Mouse (Mus musculus) gastrocnemius, postnatal 25 days (tissue): ENCODE measurements around the gene Gm16427. TPM values are rescaled to one million over a fixed set of nuclear protein-coding genes. Genes with fewer than 3 reads are reported as not detected.
"Not testable (repeated sequence)": the region's sequence is repeated elsewhere in the genome, so short reads cannot be mapped to it uniquely, and the experiment has no call there.

ENCODE experiments used
- DNase-seq: peaks from one replicate; pipeline ENCODE4 v3.0.0; 2022
- long read RNA-seq, 2 experiments: library from polyadenylated mRNA; stranded (forward); transcript quantifications; one replicate each; pipeline ENCODE4 v2.0.0; 2021
- total RNA-seq, 2 experiments: library from RNA; stranded (reverse); gene quantifications; 1 replicate in 1 of 2; 2 replicates in 1 of 2; pipeline ENCODE4 v1.2.3; 2021

The Gm16427 gene
- total RNA-seq: not detected
- long read RNA-seq, experiment 1: 0 reads
- long read RNA-seq, experiment 2: 0 reads

DNA sequence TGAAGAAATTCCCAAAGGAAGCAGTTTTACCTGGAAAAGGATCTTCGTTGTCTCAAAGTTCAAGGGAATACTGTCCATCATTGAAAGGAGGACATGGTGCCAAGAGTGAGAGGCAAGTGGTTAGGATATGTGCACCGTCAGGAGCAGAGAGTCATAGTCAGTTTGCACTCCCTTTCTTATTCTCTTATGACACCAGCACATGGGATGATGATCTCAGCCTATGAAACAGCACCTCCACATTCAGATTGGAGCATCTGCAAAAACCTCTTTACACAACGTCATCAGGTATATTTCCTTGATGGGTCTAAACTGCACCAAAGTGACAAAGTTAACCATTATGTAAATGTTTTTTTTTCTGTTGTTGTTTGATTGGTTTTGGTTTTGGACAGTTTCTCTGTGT lies at the start of gene Gm16427:
TSS of gene Gm16427 (minus strand) at position 101 of the 400 bp plus-strand sequence.
- DNase-seq: not testable (repeated sequence)

Other genes starting within 250 kb of the Gm16427 start
- not detected for gene C87414, start 131.4 kb upstream of the Gm16427 start, total RNA-seq